ENCODE assay signal across 9 mouse cellular contexts in the genomic region with DNA sequence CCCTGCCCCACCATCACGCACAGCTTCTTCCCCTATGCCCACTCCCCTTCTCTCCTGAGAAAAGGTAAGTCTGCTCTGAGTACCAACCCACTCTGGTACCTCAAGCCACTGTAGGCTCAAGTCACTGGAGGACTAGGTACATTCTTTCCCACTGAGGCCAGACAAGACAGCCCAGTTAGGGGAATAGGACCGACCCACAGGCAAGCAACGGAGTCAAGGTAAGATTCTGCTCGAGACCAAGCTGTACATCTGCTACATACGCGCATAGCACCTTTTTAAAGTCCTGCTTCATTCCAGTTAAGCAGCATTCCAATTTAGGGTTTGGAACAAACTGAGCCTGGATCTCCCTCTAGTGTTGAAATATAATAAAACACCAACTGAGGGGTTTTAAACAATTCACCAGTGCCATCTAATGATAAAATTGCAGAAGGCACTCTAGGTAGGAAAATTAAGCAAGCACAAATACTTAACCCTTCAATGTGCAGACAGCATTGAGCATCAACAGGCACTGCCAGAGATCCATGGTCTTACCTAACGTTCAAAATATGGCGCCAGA. TPM values are rescaled to one million over a fixed set of nuclear protein-coding genes. Genes with fewer than 3 reads are reported as not detected.
DNase-seq lines count a peak whose midpoint lies in the region; ATAC-seq lines count a peak whose summit lies in the region.
"Had no signal": no experiment of that assay in that cellular context is flagged by ENCODE, and none has a peak within 500 bp of the region (broad histone marks: within the 10 kb centered on the region; RNA-seq: fewer than 3 reads in every experiment).

No protein-coding gene starts in this region.

- peak; percentile 88 to 95 for ATAC-seq in hematopoietic stem cell, adult 5-6 weeks (replicated peaks in 1 of 2; ENCODE audit: insufficient read depth in 1 of 2, low FRiP score in 2 of 2, low TSS enrichment in 1 of 2, low read depth in 1 of 2, poor library complexity in 2 of 2, severe bottlenecking in 2 of 2)
- peak; percentile 81 for ATAC-seq in limb, embryonic 13.5 days (ENCODE audit: low FRiP score, low read depth)

- 24% methylated on average over 8 of the region's 8 CpGs for WGBS in limb, embryonic 13.5 days

- H3K4me3 ChIP-seq in limb, embryonic 13.5 days: no peak overlapping the region

- no peak overlapping the region for H3K9ac ChIP-seq in limb, embryonic 13.5 days

- no peaks in the 10 kb centered on the region for H3K9me3 ChIP-seq in limb, embryonic 13.5 days

- no peak overlapping the region for H3K4me2 ChIP-seq in limb, embryonic 13.5 days (replicated peaks)

- no peaks in the 10 kb centered on the region for H3K36me3 ChIP-seq in limb, embryonic 13.5 days

- no peaks in the 10 kb centered on the region for H3K4me1 ChIP-seq in limb, embryonic 13.5 days

- DNase-seq in adrenal gland, postnatal 10 days: peak; percentile 9
- no peak for DNase-seq in adrenal gland, postnatal 14 days
- DNase-seq in right cerebral cortex, adult 2 months (ENCODE audit: low spot score in 2 of 2): peak; percentile 9 to 21
- no peak for DNase-seq in right cerebral cortex, postnatal 36 days (ENCODE audit: low spot score in 2 of 2)
- DNase-seq in retina, adult 2 months (ENCODE audit: low read depth, low spot score): peak; percentile 38
- DNase-seq in spleen, postnatal 36 days (ENCODE audit: low spot score in 2 of 2): no peak

- no peaks in the 10 kb centered on the region for H3K27me3 ChIP-seq in limb, embryonic 13.5 days

- H3K27ac ChIP-seq in limb, embryonic 13.5 days: no peak overlapping the region

RNA-seq across cellular contexts. Expression of a gene that starts 7.7 kb away (rescaled TPM):
- not detected for total RNA-seq in adrenal gland, postnatal 10 days (2021)
- not detected in 2 replicates for total RNA-seq in adrenal gland, postnatal 14 days (2021)
- total RNA-seq in hematopoietic stem cell, adult 5-6 weeks (2017): not detected in 2 replicates
- 0.38 TPM in 1 of 2 replicates, not detected in the other for polyA plus RNA-seq in limb, embryonic 13.5 days (2015; fragmentation: Nextera tagmentation; extraction: Ambion mirVana)
- polyA plus RNA-seq: C2C12 had no signal

RNA-seq across cellular contexts. Expression of a gene that starts 34.2 kb away (rescaled TPM):
- total RNA-seq in adrenal gland, postnatal 10 days (2021): 1 to 10 TPM; 8.0 to 8.5 TPM
- 5.0 and 5.5 TPM in 2 replicates for total RNA-seq in adrenal gland, postnatal 14 days (2021)
- not detected in 2 replicates for total RNA-seq in hematopoietic stem cell, adult 5-6 weeks (2017)
- 47.5 and 53.6 TPM in 2 replicates for polyA plus RNA-seq in limb, embryonic 13.5 days (2015; fragmentation: Nextera tagmentation; extraction: Ambion mirVana)

Comparison
In these comparisons a context has a peak if more than half of its experiments do, and no peak if none do; other contexts are left out.
1. DNase-seq: peak in adrenal gland, postnatal 10 days (single experiment), right cerebral cortex, adult 2 months (2 of 2) and retina, adult 2 months (single experiment); none in adrenal gland, postnatal 14 days (single experiment), right cerebral cortex, postnatal 36 days (0 of 2) and spleen, postnatal 36 days (0 of 2).